Mouse (Mus musculus): ENCODE results near the gene Kif5c.

Kif5c gene

DNA sequence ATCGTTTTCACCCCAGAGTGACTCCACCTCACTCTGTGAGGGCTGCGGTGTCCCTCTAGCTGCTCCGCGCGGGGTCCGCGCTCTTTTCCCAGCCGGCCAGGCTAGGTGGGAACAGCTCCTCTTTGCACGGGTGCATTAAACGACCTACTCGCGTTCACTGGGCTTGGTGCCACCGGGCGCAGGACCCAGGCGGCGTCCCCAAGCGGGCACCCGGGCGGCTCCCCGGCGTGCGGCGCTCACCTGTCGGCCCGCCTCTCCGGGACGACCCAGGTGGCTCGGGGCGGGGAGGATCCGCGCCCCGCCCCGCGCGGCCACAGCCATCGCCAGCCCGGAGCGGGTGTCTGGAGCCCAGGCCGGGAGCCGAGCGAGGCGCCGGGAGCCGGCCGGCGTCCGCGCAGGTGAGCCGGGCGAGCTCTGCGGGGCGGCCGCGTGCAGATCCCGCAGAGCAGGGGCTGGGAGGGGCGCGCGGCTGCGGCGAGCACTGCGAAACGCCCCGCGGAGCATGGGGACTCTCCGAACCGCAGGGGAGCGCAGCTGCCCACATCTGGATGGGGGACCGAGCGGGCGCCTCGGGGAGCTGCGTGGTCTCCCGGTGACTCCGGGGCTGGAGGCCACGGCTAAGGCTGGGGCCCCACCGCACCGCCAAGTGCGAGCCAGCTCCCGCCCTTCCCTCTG is 168.4 kb downstream of the Kif5c start, which contains the start of gene Lypd6b:
TSS of gene Lypd6b (plus strand) at position 313 of the 675 bp plus-strand sequence.
- ATAC-seq (ENCODE audit: low TSS enrichment): peak; percentile 56

- ATAC-seq (ENCODE audit: low TSS enrichment): no peak
These were observed 168.9 kb downstream of the Kif5c start for GRCm38 (mm10) chr2:49788051-49788418.

DNA sequence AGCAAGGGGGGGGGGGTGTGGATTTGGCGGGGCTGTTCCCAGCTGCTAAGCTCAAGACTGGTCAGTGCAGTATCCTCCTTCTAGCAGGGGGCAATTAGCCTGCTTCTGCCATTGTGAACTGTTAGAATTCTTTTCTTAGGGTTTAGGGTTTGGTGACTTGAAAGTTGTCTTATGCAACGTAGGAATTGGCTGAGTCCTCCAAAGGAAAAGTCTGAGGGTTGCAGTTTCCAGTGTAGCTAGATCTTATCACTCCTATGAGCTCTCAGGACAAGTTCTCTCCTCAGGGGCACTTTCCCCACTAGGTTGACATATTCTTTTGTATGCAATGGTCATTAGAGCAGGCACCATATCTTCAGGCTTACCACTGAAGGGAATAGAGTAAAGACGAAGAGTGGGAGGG is 169.5 kb downstream of the Kif5c start:
- ATAC-seq (ENCODE audit: low TSS enrichment): peak; percentile 51

GRCm38 (mm10) chr2:49789078-49789477 is 170.0 kb downstream of the Kif5c start:
- peak; percentile 36; the same call in 1 of the 2 replicates for ATAC-seq (ENCODE audit: low TSS enrichment)

DNA sequence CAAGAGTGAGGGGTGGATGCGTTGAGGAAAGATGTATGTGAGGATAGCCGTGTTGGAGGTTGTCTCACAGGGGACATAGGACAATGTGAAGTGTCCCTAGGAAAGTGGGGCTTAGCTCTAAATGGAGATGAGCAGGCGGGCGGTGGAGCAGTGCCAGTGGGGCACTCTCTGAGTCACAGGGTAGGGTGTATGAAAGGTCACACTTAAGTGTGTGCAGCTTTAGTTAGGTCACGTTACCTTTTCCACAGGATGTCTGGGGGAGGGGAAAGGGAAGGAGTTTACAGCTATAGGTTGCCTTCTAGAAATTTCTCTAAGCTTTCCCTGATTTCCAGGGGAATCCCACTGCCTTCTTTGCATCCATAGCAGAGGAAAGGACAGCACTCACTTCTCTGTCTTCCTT is 170.4 kb downstream of the Kif5c start:
- ATAC-seq (ENCODE audit: low TSS enrichment): 0 out of 2 replicates have a peak, but pooled peaks have one; percentile 1

- peak; percentile 81 for ATAC-seq (ENCODE audit: low TSS enrichment)
These were observed 178.5 kb downstream of the Kif5c start for GRCm38 (mm10) chr2:49797444-49798143.

- ATAC-seq (ENCODE audit: low TSS enrichment): no peak
These were observed 185.3 kb downstream of the Kif5c start for GRCm38 (mm10) chr2:49804448-49804847.

GRCm38 (mm10) chr2:49805736-49806371 is 186.8 kb downstream of the Kif5c start:
- ATAC-seq (ENCODE audit: low TSS enrichment): peak; percentile 75

DNA sequence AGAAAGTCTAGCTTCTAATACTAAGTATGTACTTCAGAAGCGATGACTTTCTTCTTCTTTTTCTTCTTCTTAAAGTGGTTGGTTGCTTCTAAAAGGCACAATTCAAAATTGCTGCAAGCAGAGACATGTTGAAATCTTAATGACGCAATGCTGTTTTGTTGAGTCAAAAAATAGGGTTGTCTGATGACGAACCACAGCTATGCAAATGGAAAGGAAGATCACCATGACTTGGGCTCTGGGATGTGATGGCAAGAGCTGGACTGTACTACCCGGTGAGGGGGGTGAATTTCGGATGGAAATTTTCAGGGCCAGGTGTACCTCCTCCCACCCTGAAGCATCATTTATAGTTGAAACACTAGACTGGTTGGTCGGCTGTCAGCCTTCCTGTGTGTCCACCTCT is 190.4 kb downstream of the Kif5c start:
- no peak for ATAC-seq (ENCODE audit: low TSS enrichment)

DNA sequence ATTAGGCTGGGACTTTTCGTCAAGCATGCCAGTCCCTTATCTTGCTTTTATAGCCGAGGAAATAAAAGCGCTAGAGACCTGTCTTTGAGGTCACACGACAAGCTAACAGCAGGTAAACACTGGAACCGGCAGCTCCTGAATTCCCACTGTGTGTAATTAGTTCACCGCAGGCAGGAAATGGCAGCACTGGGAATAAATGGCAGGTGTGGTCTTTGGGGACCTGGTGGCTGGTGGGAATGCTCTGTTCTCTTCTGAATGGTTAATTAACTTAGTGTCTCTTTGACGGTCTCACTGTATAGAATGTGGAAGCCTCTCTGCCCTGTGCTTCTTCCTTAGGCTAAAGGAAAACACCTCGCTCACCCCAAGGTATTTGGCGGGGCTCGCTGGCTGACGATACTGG is 192.3 kb downstream of the Kif5c start:
- ATAC-seq (ENCODE audit: low TSS enrichment): no peak

DNA sequence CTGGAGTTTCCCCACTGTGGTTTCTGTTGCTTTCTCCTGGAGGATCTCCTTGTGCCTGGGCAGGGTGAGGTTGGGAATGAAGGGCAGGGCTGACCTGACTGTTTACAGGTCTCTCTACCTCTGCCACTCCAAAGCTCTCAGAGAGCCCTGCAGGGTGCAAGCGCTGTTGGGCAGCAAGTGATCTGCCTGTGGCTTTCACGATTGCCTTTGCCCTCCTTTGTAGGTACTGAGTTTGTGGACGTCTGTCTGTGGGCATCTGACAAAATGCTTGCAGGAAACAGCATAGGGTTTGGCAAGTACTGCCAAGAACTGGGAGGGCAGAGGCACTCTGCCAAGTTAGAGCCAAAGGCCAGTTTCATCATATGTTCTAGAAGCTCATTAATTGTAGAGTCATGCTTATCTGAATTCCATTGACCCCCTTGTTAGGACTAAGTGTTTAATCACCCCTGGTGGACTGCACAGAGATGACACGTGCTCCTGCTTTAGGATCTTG is 192.8 kb downstream of the Kif5c start:
- no peak for ATAC-seq (ENCODE audit: low TSS enrichment)

DNA sequence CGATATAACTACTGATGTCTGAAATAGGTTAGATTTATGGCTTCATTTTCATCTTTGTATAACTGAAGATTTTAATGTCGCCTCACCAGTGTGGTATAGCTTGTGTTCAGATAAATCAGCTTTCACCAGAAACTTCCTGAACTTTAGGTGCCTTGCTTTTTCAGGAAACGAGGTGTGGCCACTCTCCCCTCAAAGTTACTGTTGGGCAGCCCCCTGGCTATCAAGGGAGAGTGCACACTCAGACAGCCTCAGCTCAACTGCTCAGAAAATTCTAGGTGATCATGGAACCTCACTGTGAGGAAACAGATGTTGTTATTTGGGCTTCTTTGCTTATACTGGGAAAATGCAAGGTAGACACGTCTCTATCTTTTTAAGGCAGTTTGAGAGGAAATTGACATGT is 194.1 kb downstream of the Kif5c start:
- no peak for ATAC-seq (ENCODE audit: low TSS enrichment)

DNA sequence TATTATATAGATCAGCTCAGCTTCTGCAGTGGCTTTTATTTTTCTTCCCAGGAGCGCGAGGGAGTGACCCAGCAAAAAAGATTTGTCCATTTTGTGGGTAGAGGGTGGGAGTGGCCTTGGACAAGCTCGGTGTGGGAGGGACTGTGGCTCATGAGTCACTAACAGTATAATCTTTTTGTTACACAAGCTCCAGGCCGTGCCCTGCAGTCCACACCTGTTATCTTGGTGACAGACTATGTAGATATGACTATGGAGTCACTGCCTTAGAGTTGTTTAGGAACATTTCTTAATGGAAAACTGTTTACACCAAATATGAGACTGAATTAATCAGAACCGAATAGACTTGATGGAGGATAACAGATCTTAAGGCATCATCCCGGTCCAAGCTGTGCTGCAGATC is 194.9 kb downstream of the Kif5c start:
- no peak for ATAC-seq (ENCODE audit: low TSS enrichment)

DNA sequence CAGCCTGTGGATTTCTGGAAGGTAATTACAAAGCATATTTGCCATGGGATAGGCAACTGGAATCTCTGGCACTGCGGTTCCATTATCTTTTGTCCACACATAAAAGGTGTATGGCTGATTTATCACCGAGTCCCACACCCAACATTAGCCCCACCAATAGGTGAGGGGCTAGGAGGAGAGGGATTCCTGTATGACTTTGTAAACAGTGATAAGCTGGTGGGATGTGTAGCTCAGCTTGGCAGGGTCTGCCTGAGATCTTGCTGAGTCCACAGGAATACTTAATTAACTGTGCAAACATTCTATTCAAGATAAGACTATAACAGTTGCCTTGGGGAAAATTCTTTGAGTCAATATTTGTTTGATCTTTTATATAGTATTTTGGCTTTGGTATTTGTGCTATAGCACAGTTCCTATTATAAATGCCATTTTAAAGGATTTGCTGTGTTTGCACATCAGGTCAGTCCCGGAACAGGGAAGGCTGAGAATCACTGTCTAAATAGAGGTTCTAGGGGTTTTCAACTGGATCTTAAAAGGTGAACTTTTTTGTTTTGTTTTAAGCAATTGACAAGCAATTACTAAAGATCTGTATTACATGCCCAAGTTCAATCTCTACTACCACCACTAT is 196.7 kb downstream of the Kif5c start:
- no peak for ATAC-seq (ENCODE audit: low TSS enrichment)

DNA sequence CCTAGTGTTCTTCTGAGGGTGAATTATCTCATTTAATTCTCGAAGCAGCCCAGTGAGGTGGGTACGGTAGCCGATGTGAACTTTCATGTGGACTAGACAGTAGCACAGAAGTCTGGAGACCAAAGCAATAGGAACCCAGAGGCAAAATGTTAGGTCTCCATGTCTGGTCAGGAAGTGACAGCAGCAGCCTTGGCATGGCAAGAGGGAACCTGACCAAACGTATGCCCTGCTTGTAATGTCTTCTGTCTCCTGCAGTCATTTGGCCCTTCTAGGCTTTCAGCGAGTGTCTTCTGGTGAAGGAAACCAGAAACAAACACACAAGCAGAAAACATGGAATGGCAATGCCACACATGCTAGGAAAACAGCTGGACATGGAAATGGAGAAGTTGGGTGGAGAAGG is 197.5 kb downstream of the Kif5c start:
- ATAC-seq (ENCODE audit: low TSS enrichment): no peak

GRCm38 (mm10) chr2:49817151-49817550 is 198.1 kb downstream of the Kif5c start:
- no peak for ATAC-seq (ENCODE audit: low TSS enrichment)

DNA sequence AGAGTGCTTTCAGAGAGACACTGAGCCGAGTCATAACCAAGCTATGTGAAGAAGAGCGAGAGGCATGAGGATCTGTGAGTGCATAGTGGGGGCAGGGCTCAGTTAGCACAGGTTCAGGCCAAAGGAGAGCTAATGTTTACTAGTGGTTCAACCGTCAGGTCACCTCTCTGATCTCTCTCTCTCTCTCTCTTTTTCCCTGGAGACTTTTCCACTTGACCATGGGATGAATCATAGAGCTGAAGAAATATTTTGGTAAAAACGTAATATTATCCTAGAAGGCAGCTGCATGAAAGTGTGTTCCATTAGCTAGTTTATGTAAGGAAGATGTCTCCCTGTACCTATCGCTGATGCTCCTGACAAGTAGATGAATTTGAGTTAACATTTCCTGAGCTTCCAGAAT is 199.0 kb downstream of the Kif5c start:
- ATAC-seq (ENCODE audit: low TSS enrichment): no peak

DNA sequence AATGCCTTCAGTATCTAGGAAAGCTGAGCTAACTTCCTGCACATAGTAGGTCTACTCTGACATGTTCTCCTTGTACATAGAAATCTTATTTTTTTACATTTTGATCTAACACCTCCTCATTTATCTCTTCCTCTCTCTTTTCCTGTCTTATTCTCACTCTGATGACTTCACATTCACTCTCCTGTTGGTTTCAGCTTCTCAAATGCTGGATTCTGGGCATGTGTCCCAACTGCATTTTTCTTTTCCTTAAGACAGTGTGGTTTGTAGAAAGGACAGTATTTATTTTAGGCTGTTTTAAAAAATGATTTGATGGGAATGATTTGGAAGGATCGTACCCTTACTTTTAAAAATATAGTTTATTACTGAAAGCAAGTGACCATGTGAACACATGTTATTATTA is 203.2 kb downstream of the Kif5c start:
- peak; percentile 74 for ATAC-seq (ENCODE audit: low TSS enrichment)
